17 mouse cellular contexts compared by ENCODE assay signal in genomic region chr12:84884423-84885076, GRCm38 (mm10). TPM values are rescaled to one million over a fixed set of nuclear protein-coding genes. Genes with fewer than 3 reads are reported as not detected.
DNase-seq lines count a peak whose midpoint lies in the region; ATAC-seq and TF ChIP-seq lines count a peak whose summit lies in the region.
"Had no signal": no experiment of that assay in that cellular context is flagged by ENCODE, and none has a peak within 500 bp of the region (broad histone marks: within the 10 kb centered on the region; RNA-seq: fewer than 3 reads in every experiment).

No protein-coding gene starts in this region.

- TF ChIP-seq POLR2A in myocyte (IDR thresholded peaks at IDR 0.05; ENCODE audit: insufficient read length, low read depth) = no peak

- WGBS in lung, embryonic 15.5 days = 73% methylated on average over 7 of the region's 7 CpGs

- H3K79me2 ChIP-seq in myocyte (ENCODE audit: control insufficient read depth, insufficient read depth) = no peaks in the 10 kb centered on the region

- peak; percentile 16; the same call in 1 of the 2 replicates for ATAC-seq in lung, embryonic 15.5 days (ENCODE audit: borderline replicate concordance, extremely low read depth, low FRiP score, low TSS enrichment)
- ATAC-seq: activated CD4-positive, CD25-positive, alpha-beta regulatory T cell, adult 4 months; hindbrain, postnatal 0 days had no signal

- no peak overlapping the region for H3ac ChIP-seq in myocyte (ENCODE audit: control insufficient read depth, insufficient read length)

- H3K36me3 ChIP-seq in lung, embryonic 15.5 days = no peaks in the 10 kb centered on the region
- no peaks in the 10 kb centered on the region for H3K36me3 ChIP-seq in myocyte (ENCODE audit: control insufficient read depth, insufficient read depth)
- H3K36me3 ChIP-seq: embryonic facial prominence, embryonic 15.5 days; forebrain, embryonic 12.5 days; G1E; limb, embryonic 15.5 days; neural tube, embryonic 15.5 days had no signal

- no peak overlapping the region for H3K9ac ChIP-seq in lung, embryonic 15.5 days
- H3K9ac ChIP-seq: embryonic facial prominence, embryonic 15.5 days; forebrain, embryonic 12.5 days; limb, embryonic 15.5 days; neural tube, embryonic 15.5 days had no signal

- H3K4me2 ChIP-seq in lung, embryonic 15.5 days = peak overlapping the region; percentile 14; the same call in 1 of the 2 replicates
- H3K4me2 ChIP-seq in myocyte (ENCODE audit: low read depth) = peak overlapping the region; percentile 28
- H3K4me2 ChIP-seq: embryonic facial prominence, embryonic 15.5 days; forebrain, embryonic 12.5 days; limb, embryonic 15.5 days; neural tube, embryonic 15.5 days had no signal

- H3K27ac ChIP-seq in lung, embryonic 15.5 days = peak overlapping the region; percentile 87
- H3K27ac ChIP-seq: embryonic facial prominence, embryonic 15.5 days; forebrain, embryonic 12.5 days; hindbrain, postnatal 0 days; limb, embryonic 15.5 days; macrophage; neural tube, embryonic 15.5 days had no signal

- peaks cover 20% of the 10 kb centered on the region; the same call in 1 of the 2 replicates for H3K27me3 ChIP-seq in lung, embryonic 15.5 days
- no peaks in the 10 kb centered on the region for H3K27me3 ChIP-seq in myocyte (ENCODE audit: control insufficient read depth, insufficient read depth, insufficient read length)
- H3K27me3 ChIP-seq: embryonic facial prominence, embryonic 15.5 days; neural tube, embryonic 15.5 days had no signal

- peaks cover 3% of the 10 kb centered on the region; the same call in 1 of the 2 replicates for H3K4me1 ChIP-seq in lung, embryonic 15.5 days
- H3K4me1 ChIP-seq: forebrain, embryonic 12.5 days; neural tube, embryonic 15.5 days had no signal

- H3K4me3 ChIP-seq in lung, embryonic 15.5 days = no peak overlapping the region
- no peak overlapping the region for H3K4me3 ChIP-seq in myocyte
- H3K4me3 ChIP-seq: embryonic facial prominence, embryonic 15.5 days; forebrain, embryonic 12.5 days; limb, embryonic 15.5 days; neural tube, embryonic 15.5 days had no signal

- no peak for DNase-seq in lung, postnatal 36 days
- DNase-seq in CD4-positive helper T cell, adult 2 months (ENCODE audit: low read depth, low spot score) = peak; percentile 39
- peak; percentile 74 for DNase-seq in R1 (ENCODE audit: low read depth, low spot score)
- DNase-seq in liver = no peak
- no peak for DNase-seq in kidney, adult 8-10 months
- DNase-seq: cerebellum, adult 9-10 months; thymus, postnatal 14 days had no signal

- H3K9me3 ChIP-seq in lung, embryonic 15.5 days = no peaks in the 10 kb centered on the region
- H3K9me3 ChIP-seq: embryonic facial prominence, embryonic 15.5 days; forebrain, embryonic 12.5 days; limb, embryonic 15.5 days; neural tube, embryonic 15.5 days had no signal

TF ChIP-seq in myocyte, 11 proteins besides CTCF, POLR2A, EP300 and RAD21:
- TF ChIP-seq REST (IDR thresholded peaks at IDR 0.05; ENCODE audit: insufficient read depth, insufficient read length) = no peak
- peak in 2 of 3 experiments; percentile 53 to 85 for TF ChIP-seq MYOD1 (IDR thresholded peaks at IDR 0.05; ENCODE audit: control insufficient read depth in 1 of 3, insufficient read length in 2 of 3, low read depth in 2 of 3)
- TF ChIP-seq TCF3 (IDR thresholded peaks at IDR 0.05; ENCODE audit: insufficient read length, low read depth) = no peak
- TF ChIP-seq CEBPB (IDR thresholded peaks at IDR 0.05; ENCODE audit: insufficient read depth, poor library complexity, severe bottlenecking) = no peak
- no peak for TF ChIP-seq POLR2AphosphoS2 (IDR thresholded peaks at IDR 0.05; ENCODE audit: insufficient read length, low read depth)
- TF ChIP-seq E2F4 (IDR thresholded peaks at IDR 0.05; ENCODE audit: insufficient read depth) = no peak
- no peak for TF ChIP-seq SRF (IDR thresholded peaks at IDR 0.05; ENCODE audit: control insufficient read depth, insufficient read length, low read depth)
- TF ChIP-seq MAX (IDR thresholded peaks at IDR 0.05; ENCODE audit: low read depth) = no peak

RNA-seq across cellular contexts. Expression of gene Ltbp2, which starts 8.2 kb away (rescaled TPM):
- polyA plus RNA-seq in lung, embryonic 15.5 days (2015; fragmentation: Nextera tagmentation; extraction: Ambion mirVana) = 12.8 and 15.1 TPM in 2 replicates
- polyA plus RNA-seq in myocyte (2012; fragmentation: generic; extraction: Trizol) = 19.7 TPM
- polyA plus RNA-seq: activated CD4-positive, CD25-positive, alpha-beta regulatory T cell, adult 4 months; G1E had no signal

Comparison
In these comparisons a context has a peak if more than half of its experiments do, and no peak if none do; other contexts are left out.
1. DNase-seq: peak in CD4-positive helper T cell, adult 2 months (single experiment) and R1 (single experiment); none in lung, postnatal 36 days (single experiment), liver (single experiment) and kidney, adult 8-10 months (0 of 2).